Mouse (Mus musculus): Measurements from ENCODE around the gene Zfp36l3. TPM values are rescaled to one million over a fixed set of nuclear protein-coding genes. Genes with fewer than 3 reads are reported as not detected.
"Not testable (repeated sequence)": the region's sequence is repeated elsewhere in the genome, so short reads cannot be mapped to it uniquely, and the experiment has no call there.

Zfp36l3 gene
- not detected in 2 replicates for polyA plus RNA-seq (2014; fragmentation: Nextera tagmentation; extraction: Ambion mirVana)

- Histone ChIP-seq H3K27ac (ENCODE audit: low read depth, low read length) (no peak within 1 kb of the TSS), H3K9ac (ENCODE audit: low read length) (no peak within 1 kb of the TSS), H3K4me2 (no peak within 1 kb of the TSS), H3K27me3 (ENCODE audit: control insufficient read depth, insufficient read depth, low read length) (no peaks in the 10 kb centered on the region), H3K9me3 (ENCODE audit: control insufficient read depth, low read length) (no peaks in the 10 kb centered on the region; the same call in 1 of the 2 replicates), H3K4me3 (ENCODE audit: low read depth, low read length) (no peak within 1 kb of the TSS), H3K36me3 (ENCODE audit: control insufficient read depth, insufficient read depth, low read length) (no peaks in the 10 kb centered on the region), H3K4me1 (ENCODE audit: control insufficient read depth, insufficient read depth, low read length) (no peaks in the 10 kb centered on the region)
- ATAC-seq (ENCODE audit: low FRiP score) = no peak
- no peak for DNase-seq (ENCODE audit: low spot score, missing footprints)
- WGBS = 90% methylated on average over 12 of the region's 12 CpGs
Measured at GRCm38 (mm10) chrX:53776276-53776675, at the start of gene Zfp36l3. Gene Zfp36l3, minus strand, starts transcription at chrX:53776394.

DNA sequence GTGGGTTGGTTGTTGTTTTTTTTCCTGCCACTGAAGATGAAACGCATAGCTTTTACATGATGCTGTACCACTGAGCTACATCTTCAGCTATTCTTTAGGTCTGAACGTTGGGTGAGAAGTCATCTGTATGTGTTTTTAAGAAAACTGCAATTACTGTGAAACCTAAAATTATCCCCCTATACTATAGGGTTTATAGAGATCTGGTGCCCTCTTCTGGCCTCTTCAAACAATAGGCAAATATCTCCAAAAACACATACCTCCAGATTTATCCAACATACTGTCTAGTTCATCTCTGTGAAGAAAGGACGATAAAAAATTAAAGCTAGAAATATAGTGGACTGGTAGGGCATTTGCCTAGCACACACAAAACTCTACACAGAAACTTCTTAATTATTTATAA, 22.9 kb upstream of the Zfp36l3 start:
- Histone ChIP-seq H3K4me1 (ENCODE audit: control insufficient read depth, insufficient read depth, low read length) (no peaks in the 10 kb centered on the region), H3K27me3 (ENCODE audit: control insufficient read depth, insufficient read depth, low read length) (no peaks in the 10 kb centered on the region), H3K9ac (ENCODE audit: low read length) (no peak overlapping the region), H3K4me2 (no peak overlapping the region), H3K36me3 (ENCODE audit: control insufficient read depth, insufficient read depth, low read length) (no peaks in the 10 kb centered on the region), H3K4me3 (ENCODE audit: low read depth, low read length) (no peak overlapping the region), H3K9me3 (ENCODE audit: control insufficient read depth, low read length) (no peaks in the 10 kb centered on the region), H3K27ac (ENCODE audit: low read depth, low read length) (no peak overlapping the region)
- ATAC-seq (ENCODE audit: low FRiP score) = no peak
- WGBS = 29% methylated on average over 3 of the region's 3 CpGs
- DNase-seq (ENCODE audit: low spot score, missing footprints) = no peak

DNA sequence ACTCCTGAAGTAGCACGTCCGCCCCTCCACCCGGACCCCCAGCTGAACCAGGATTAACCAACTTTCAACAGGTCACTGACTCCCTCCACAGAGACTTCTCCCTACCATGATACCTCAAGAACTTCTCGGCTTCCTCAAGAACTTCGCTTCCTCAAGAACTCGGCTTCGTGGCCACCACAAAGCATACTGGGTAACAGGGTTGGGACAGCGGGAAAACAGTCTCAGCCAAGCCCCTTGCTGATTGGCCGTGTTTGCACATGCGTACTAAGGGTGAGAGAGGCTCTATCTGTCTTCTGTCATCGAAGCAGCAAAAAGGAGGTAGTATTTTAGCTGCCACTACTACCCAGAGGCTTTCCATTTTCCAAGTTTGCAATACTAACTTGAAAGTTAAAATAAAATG, 21.3 kb upstream of the Zfp36l3 start, which contains the start of gene Xlr:
TSS of gene Xlr (minus strand) at position 188 of the 400 bp plus-strand sequence.
- not testable (repeated sequence) for H3K4me2 ChIP-seq; H3K9ac ChIP-seq (ENCODE audit: low read length); H3K9me3 ChIP-seq (ENCODE audit: control insufficient read depth, low read length); H3K36me3 ChIP-seq (ENCODE audit: control insufficient read depth, insufficient read depth, low read length); DNase-seq (ENCODE audit: low spot score, missing footprints); H3K27me3 ChIP-seq (ENCODE audit: control insufficient read depth, insufficient read depth, low read length); ATAC-seq (ENCODE audit: low FRiP score); H3K27ac ChIP-seq (ENCODE audit: low read depth, low read length); H3K4me3 ChIP-seq (ENCODE audit: low read depth, low read length); H3K4me1 ChIP-seq (ENCODE audit: control insufficient read depth, insufficient read depth, low read length)
- WGBS = 85% methylated on average over 11 of the region's 11 CpGs

GRCm38 (mm10) chrX:53757736-53758135, 18.5 kb downstream of the Zfp36l3 start, which contains the start of gene 1700013H16Rik:
Gene 1700013H16Rik, minus strand, starts transcription at chrX:53757831.
- no peak for ATAC-seq (ENCODE audit: low FRiP score)
- Histone ChIP-seq H3K4me1 (ENCODE audit: control insufficient read depth, insufficient read depth, low read length) (no peaks in the 10 kb centered on the region), H3K36me3 (ENCODE audit: control insufficient read depth, insufficient read depth, low read length) (no peaks in the 10 kb centered on the region), H3K9me3 (ENCODE audit: control insufficient read depth, low read length) (no peaks in the 10 kb centered on the region), H3K9ac (ENCODE audit: low read length) (no peak within 1 kb of the TSS), H3K27me3 (ENCODE audit: control insufficient read depth, insufficient read depth, low read length) (no peaks in the 10 kb centered on the region), H3K4me2 (no peak within 1 kb of the TSS), H3K4me3 (ENCODE audit: low read depth, low read length) (no peak within 1 kb of the TSS), H3K27ac (ENCODE audit: low read depth, low read length) (no peak within 1 kb of the TSS)
- WGBS = 89% methylated on average over 16 of the region's 16 CpGs
- DNase-seq (ENCODE audit: low spot score, missing footprints) = no peak

- no peak for DNase-seq (ENCODE audit: low spot score, missing footprints)
- ATAC-seq (ENCODE audit: low FRiP score) = no peak
- Histone ChIP-seq H3K4me1 (ENCODE audit: control insufficient read depth, insufficient read depth, low read length) (no peaks in the 10 kb centered on the region), H3K27ac (ENCODE audit: low read depth, low read length) (no peak overlapping the region), H3K9ac (ENCODE audit: low read length) (no peak overlapping the region), H3K36me3 (ENCODE audit: control insufficient read depth, insufficient read depth, low read length) (no peaks in the 10 kb centered on the region), H3K9me3 (ENCODE audit: control insufficient read depth, low read length) (no peaks in the 10 kb centered on the region), H3K4me2 (no peak overlapping the region), H3K4me3 (ENCODE audit: low read depth, low read length) (no peak overlapping the region), H3K27me3 (ENCODE audit: control insufficient read depth, insufficient read depth, low read length) (no peaks in the 10 kb centered on the region)
- 88% methylated on average over 1 of the region's 1 CpGs for WGBS
Measured at GRCm38 (mm10) chrX:53752851-53753250, 23.3 kb downstream of the Zfp36l3 start.

- Histone ChIP-seq H3K9ac (ENCODE audit: low read length) (no peak overlapping the region), H3K27ac (ENCODE audit: low read depth, low read length) (no peak overlapping the region), H3K36me3 (ENCODE audit: control insufficient read depth, insufficient read depth, low read length) (no peaks in the 10 kb centered on the region), H3K9me3 (ENCODE audit: control insufficient read depth, low read length) (no peaks in the 10 kb centered on the region), H3K4me2 (no peak overlapping the region), H3K4me3 (ENCODE audit: low read depth, low read length) (no peak overlapping the region), H3K4me1 (ENCODE audit: control insufficient read depth, insufficient read depth, low read length) (no peaks in the 10 kb centered on the region), H3K27me3 (ENCODE audit: control insufficient read depth, insufficient read depth, low read length) (no peaks in the 10 kb centered on the region)
- WGBS = 83% methylated on average over 2 of the region's 2 CpGs
- ATAC-seq (ENCODE audit: low FRiP score) (no peak), DNase-seq (ENCODE audit: low spot score, missing footprints) (no peak)
Measured at GRCm38 (mm10) chrX:53728967-53729366, 47.2 kb downstream of the Zfp36l3 start.

DNA sequence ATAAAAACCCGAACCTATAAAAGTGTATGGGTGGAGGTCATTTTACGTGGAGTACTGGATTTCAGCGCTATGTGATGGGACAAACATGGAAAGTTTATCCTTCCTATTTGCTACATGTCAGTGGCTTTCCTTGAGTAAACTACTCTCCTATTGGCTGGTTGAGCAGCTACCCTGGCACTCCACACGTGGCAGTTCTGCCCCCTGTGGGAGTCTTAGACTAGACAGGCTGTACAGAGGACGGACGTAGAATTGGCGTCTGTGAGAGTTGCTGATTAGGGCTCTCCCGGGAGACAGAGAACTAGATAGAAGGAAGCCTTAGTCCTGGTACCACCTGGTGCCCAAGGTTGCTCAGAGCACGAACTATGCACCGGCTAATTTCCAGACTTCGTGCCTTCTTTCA, 51.6 kb downstream of the Zfp36l3 start, which contains the start of gene 4930502E18Rik:
TSS of gene 4930502E18Rik (plus strand) at position 231 of the 400 bp plus-strand sequence.
- Histone ChIP-seq H3K4me2 (no peak within 1 kb of the TSS), H3K9me3 (ENCODE audit: control insufficient read depth, low read length) (no peaks in the 10 kb centered on the region), H3K9ac (ENCODE audit: low read length) (no peak within 1 kb of the TSS), H3K36me3 (ENCODE audit: control insufficient read depth, insufficient read depth, low read length) (no peaks in the 10 kb centered on the region), H3K27me3 (ENCODE audit: control insufficient read depth, insufficient read depth, low read length) (no peaks in the 10 kb centered on the region), H3K4me3 (ENCODE audit: low read depth, low read length) (no peak within 1 kb of the TSS), H3K4me1 (ENCODE audit: control insufficient read depth, insufficient read depth, low read length) (no peaks in the 10 kb centered on the region), H3K27ac (ENCODE audit: low read depth, low read length) (no peak within 1 kb of the TSS)
- WGBS = 87% methylated on average over 11 of the region's 11 CpGs
- ATAC-seq (ENCODE audit: low FRiP score) (no peak), DNase-seq (ENCODE audit: low spot score, missing footprints) (no peak)

Other genes with a start within 250 kb of the Zfp36l3 start
- 52.7 and 56.2 TPM in 2 replicates for gene Rtl8c, start 168.4 kb downstream of the Zfp36l3 start, polyA plus RNA-seq (2014; fragmentation: Nextera tagmentation; extraction: Ambion mirVana)
- not detected in 2 replicates for gene Gm14597, start 167.4 kb downstream of the Zfp36l3 start, polyA plus RNA-seq (2014; fragmentation: Nextera tagmentation; extraction: Ambion mirVana)
- 85.0 and 98.1 TPM in 2 replicates for gene Rtl8a, start 132.7 kb downstream of the Zfp36l3 start, polyA plus RNA-seq (2014; fragmentation: Nextera tagmentation; extraction: Ambion mirVana)
- gene Rtl8b, start 106.0 kb downstream of the Zfp36l3 start, polyA plus RNA-seq (2014; fragmentation: Nextera tagmentation; extraction: Ambion mirVana) = 74.0 and 80.3 TPM in 2 replicates
- 0.27 and 0.37 TPM in 2 replicates for gene 4930502E18Rik, start 51.6 kb downstream of the Zfp36l3 start, polyA plus RNA-seq (2014; fragmentation: Nextera tagmentation; extraction: Ambion mirVana)
- gene 1700013H16Rik, start 18.6 kb downstream of the Zfp36l3 start, polyA plus RNA-seq (2014; fragmentation: Nextera tagmentation; extraction: Ambion mirVana) = 0.15 TPM in 1 of 2 replicates, not detected in the other
- 2.0 and 2.8 TPM in 2 replicates for gene Xlr, start 21.3 kb upstream of the Zfp36l3 start, polyA plus RNA-seq (2014; fragmentation: Nextera tagmentation; extraction: Ambion mirVana)

All from midbrain, embryonic 11.5 days (tissue).